8 mouse cellular contexts compared by ENCODE assay signal in the genomic region with DNA sequence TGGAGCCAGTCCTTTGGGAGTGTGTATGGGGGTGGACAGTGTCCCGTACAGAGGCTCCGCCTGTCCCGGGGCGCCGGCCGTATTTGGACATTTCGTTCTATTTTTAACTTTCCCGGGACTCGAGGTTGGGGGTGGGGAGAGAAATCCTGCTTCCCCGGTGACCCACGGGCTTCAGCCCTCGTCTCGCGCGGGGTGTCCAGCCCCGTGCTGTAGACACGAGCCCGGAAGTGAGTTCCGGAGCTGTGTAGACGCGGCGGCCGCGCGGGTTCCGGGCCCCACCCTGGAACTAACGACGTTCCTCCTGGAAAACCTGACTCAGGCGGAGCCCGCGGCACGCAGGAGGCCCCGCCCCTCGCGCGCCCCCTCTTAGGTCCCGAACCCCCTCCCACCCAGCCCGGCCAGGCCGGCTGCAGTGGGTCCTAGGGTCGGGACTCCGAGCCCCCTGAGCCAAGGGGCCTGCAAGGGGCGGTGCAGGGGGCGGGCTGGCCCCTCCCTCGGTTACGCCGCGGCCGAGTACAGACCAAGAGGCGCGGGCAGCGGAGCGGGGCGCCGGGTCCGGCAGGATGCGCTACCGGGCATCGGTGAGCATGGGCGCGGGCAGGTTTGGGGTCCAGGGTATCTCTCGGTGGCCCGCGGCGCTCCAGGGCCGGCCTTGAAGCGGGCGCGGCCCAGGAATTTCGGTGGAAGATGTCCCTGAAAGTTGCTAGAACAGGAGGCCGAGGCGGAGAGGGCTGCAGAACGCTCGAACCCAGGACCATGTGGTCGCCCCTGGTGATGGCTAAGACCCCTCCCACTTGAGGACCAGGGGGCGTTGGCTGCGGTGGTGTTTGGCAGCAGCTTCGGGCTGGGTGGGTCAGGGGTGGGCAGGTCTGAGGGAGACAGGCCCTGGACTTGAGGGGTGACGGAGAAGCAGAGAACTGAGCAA. TPM values are rescaled to one million over a fixed set of nuclear protein-coding genes. Genes with fewer than 3 reads are reported as not detected.
A peak's percentile ranks its signal among the peaks of the same experiment; 100 is the strongest.
DNase-seq lines count a peak whose midpoint lies in the region; ATAC-seq and TF ChIP-seq lines count a peak whose summit lies in the region.

No protein-coding gene starts in this region.

- no peaks in the 10 kb centered on the region for H3K36me3 ChIP-seq in hindbrain, postnatal 0 days (ENCODE audit: insufficient read depth, low read length)
- H3K36me3 ChIP-seq in limb, embryonic 13.5 days = peaks cover 34% of the 10 kb centered on the region
- H3K36me3 ChIP-seq in midbrain, embryonic 14.5 days (ENCODE audit: control insufficient read depth, insufficient read depth, low read length) = no peaks in the 10 kb centered on the region
- H3K36me3 ChIP-seq in spleen, adult 2 months (ENCODE audit: control insufficient read depth, insufficient read depth, low read length) = peaks cover 28% of the 10 kb centered on the region

- WGBS in hindbrain, postnatal 0 days = 3% methylated on average over 75 of the region's 78 CpGs
- WGBS in limb, embryonic 13.5 days = 2% methylated on average over 66 of the region's 78 CpGs
- 2% methylated on average over 78 of the region's 78 CpGs for WGBS in midbrain, embryonic 14.5 days
- WGBS in spleen, adult 2 months = 2% methylated on average over 71 of the region's 78 CpGs

- no peaks in the 10 kb centered on the region for H3K27me3 ChIP-seq in hindbrain, postnatal 0 days (ENCODE audit: insufficient read depth, low read length)
- H3K27me3 ChIP-seq in limb, embryonic 13.5 days = peaks cover 26% of the 10 kb centered on the region
- peaks cover 37% of the 10 kb centered on the region for H3K27me3 ChIP-seq in midbrain, embryonic 14.5 days (ENCODE audit: control insufficient read depth, insufficient read depth, low read length)
- H3K27me3 ChIP-seq in spleen, adult 2 months (ENCODE audit: control insufficient read depth, insufficient read depth, low read length) = no peaks in the 10 kb centered on the region

- H3K4me1 ChIP-seq in hindbrain, postnatal 0 days (ENCODE audit: insufficient read depth, low read length) = peaks cover 21% of the 10 kb centered on the region
- H3K4me1 ChIP-seq in limb, embryonic 13.5 days = peaks cover 49% of the 10 kb centered on the region
- peaks cover 36% of the 10 kb centered on the region for H3K4me1 ChIP-seq in midbrain, embryonic 14.5 days (ENCODE audit: control insufficient read depth, insufficient read depth, low read length)
- peaks cover 14% of the 10 kb centered on the region; the same call in 1 of the 2 replicates for H3K4me1 ChIP-seq in spleen, adult 2 months (ENCODE audit: control insufficient read depth, insufficient read depth, insufficient read length)

- H3K4me2 ChIP-seq in hindbrain, postnatal 0 days (ENCODE audit: low read depth, low read length) = peak overlapping the region; percentile 88
- H3K4me2 ChIP-seq in limb, embryonic 13.5 days (replicated peaks) = peak overlapping the region; percentile 75
- H3K4me2 ChIP-seq in midbrain, embryonic 14.5 days (ENCODE audit: low read length) = peak overlapping the region; percentile 99

- TF ChIP-seq POLR2A in spleen, adult 2 months (IDR thresholded peaks at IDR 0.05; ENCODE audit: low read depth, low read length) = peak; percentile 12; the same call in 1 of the 2 replicates

- H3K27ac ChIP-seq in hindbrain, postnatal 0 days = peak overlapping the region; percentile 65
- H3K27ac ChIP-seq in limb, embryonic 13.5 days = peak overlapping the region; percentile 17
- H3K27ac ChIP-seq in midbrain, embryonic 14.5 days (replicated peaks; ENCODE audit: low read depth, low read length) = no peak overlapping the region; the same call in 1 of the 2 replicates
- H3K27ac ChIP-seq in spleen, adult 2 months (ENCODE audit: insufficient read depth, low read length) = peak overlapping the region; percentile 99

- no peaks in the 10 kb centered on the region for H3K9me3 ChIP-seq in hindbrain, postnatal 0 days (ENCODE audit: low read length)
- no peaks in the 10 kb centered on the region for H3K9me3 ChIP-seq in limb, embryonic 13.5 days
- no peaks in the 10 kb centered on the region for H3K9me3 ChIP-seq in midbrain, embryonic 14.5 days (ENCODE audit: control insufficient read depth, low read length)

- ATAC-seq in hindbrain, postnatal 0 days = peak; percentile 34; the same call in 1 of the 2 replicates
- ATAC-seq in limb, embryonic 13.5 days (ENCODE audit: low FRiP score, low read depth) = peak; percentile 68
- ATAC-seq in midbrain, embryonic 14.5 days (ENCODE audit: low FRiP score, low TSS enrichment) = no peak
- no peak for ATAC-seq in megakaryocyte-erythroid progenitor cell, adult 5-6 weeks (replicated peaks; ENCODE audit: low FRiP score, low TSS enrichment, poor library complexity, severe bottlenecking)

- peak overlapping the region; percentile 68 for H3K9ac ChIP-seq in hindbrain, postnatal 0 days (replicated peaks; ENCODE audit: low read length)
- H3K9ac ChIP-seq in limb, embryonic 13.5 days = peak overlapping the region; percentile 85
- H3K9ac ChIP-seq in midbrain, embryonic 14.5 days (replicated peaks; ENCODE audit: low read length) = peak overlapping the region; percentile 62

- peak overlapping the region; percentile 50 for H3K4me3 ChIP-seq in hindbrain, postnatal 0 days (ENCODE audit: low read length)
- peak overlapping the region; percentile 73 for H3K4me3 ChIP-seq in limb, embryonic 13.5 days
- peak overlapping the region; percentile 52 for H3K4me3 ChIP-seq in midbrain, embryonic 14.5 days (replicated peaks; ENCODE audit: low read depth, low read length)
- peak overlapping the region; percentile 92 for H3K4me3 ChIP-seq in spleen, adult 2 months (ENCODE audit: extremely low read depth, insufficient read depth, insufficient read length)

- TF ChIP-seq CTCF in hindbrain, postnatal 0 days (IDR thresholded peaks at IDR 0.05; ENCODE audit: low read depth) = no peak
- TF ChIP-seq CTCF in spleen, adult 2 months (IDR thresholded peaks at IDR 0.05; ENCODE audit: extremely low read depth, insufficient read depth, insufficient read length, insufficient replicate concordance) = no peak

- peak; percentile 32 for DNase-seq in T-cell, adult 2 months (ENCODE audit: low spot score)
- DNase-seq in cerebellum, postnatal 10 days = peak; percentile 70 to 72
- DNase-seq in gastrocnemius, postnatal 10 days = peak; percentile 78
- peak; percentile 63 for DNase-seq in hindbrain, postnatal 0 days (ENCODE audit: low spot score)
- DNase-seq in midbrain, embryonic 14.5 days = peak; percentile 73
- DNase-seq in spleen, adult 2 months (ENCODE audit: low read depth in 1 of 2, low spot score in 2 of 2) = peak in 1 of 2 experiments; percentile 82

RNA-seq across cellular contexts. Expression of gene Myo1c, which starts 5.6 kb away (rescaled TPM):
- total RNA-seq in gastrocnemius, postnatal 10 days (2021) = 10 to 100 TPM; 56.3 to 65.1 TPM
- total RNA-seq in hindbrain, postnatal 0 days (2014; rRNA removed) = 20.5 and 22.4 TPM in 2 replicates
- 9.3 and 9.5 TPM in 2 replicates for polyA plus RNA-seq in hindbrain, postnatal 0 days (2015; fragmentation: Nextera tagmentation; extraction: Ambion mirVana)
- 34.2 and 38.0 TPM in 2 replicates for polyA plus RNA-seq in limb, embryonic 13.5 days (2015; fragmentation: Nextera tagmentation; extraction: Ambion mirVana)
- polyA plus RNA-seq in midbrain, embryonic 14.5 days (2014; fragmentation: Nextera tagmentation; extraction: Ambion mirVana) = 4.2 and 5.2 TPM in 2 replicates
- 130 and 157 TPM in 2 replicates for polyA plus RNA-seq in spleen, adult 2 months (2012; rRNA removed)
- 36.5 and 37.4 TPM in 2 replicates for total RNA-seq in megakaryocyte-erythroid progenitor cell, adult 5-6 weeks (2014; fragmentation: Nextera tagmentation)
- 13.5 and 32.6 TPM in 2 replicates for total RNA-seq in megakaryocyte-erythroid progenitor cell, adult 5-6 weeks (2017)

RNA-seq across cellular contexts. Expression of gene Crk, which starts 23.2 kb away (rescaled TPM):
- 10 to 100 TPM; 53.0 to 59.8 TPM for total RNA-seq in gastrocnemius, postnatal 10 days (2021)
- 83.3 and 111 TPM in 2 replicates for total RNA-seq in hindbrain, postnatal 0 days (2014; rRNA removed)
- 82.3 and 82.5 TPM in 2 replicates for polyA plus RNA-seq in hindbrain, postnatal 0 days (2015; fragmentation: Nextera tagmentation; extraction: Ambion mirVana)
- 126 and 128 TPM in 2 replicates for polyA plus RNA-seq in limb, embryonic 13.5 days (2015; fragmentation: Nextera tagmentation; extraction: Ambion mirVana)
- 83.7 and 114 TPM in 2 replicates for polyA plus RNA-seq in midbrain, embryonic 14.5 days (2014; fragmentation: Nextera tagmentation; extraction: Ambion mirVana)
- polyA plus RNA-seq in spleen, adult 2 months (2012; rRNA removed) = 43.1 and 54.4 TPM in 2 replicates
- 33.0 and 38.5 TPM in 2 replicates for total RNA-seq in megakaryocyte-erythroid progenitor cell, adult 5-6 weeks (2014; fragmentation: Nextera tagmentation)
- total RNA-seq in megakaryocyte-erythroid progenitor cell, adult 5-6 weeks (2017) = 29.5 and 39.8 TPM in 2 replicates

RNA-seq across cellular contexts. Expression of gene Inpp5k, which starts 25.1 kb away (rescaled TPM):
- total RNA-seq in gastrocnemius, postnatal 10 days (2021) = 10 to 100 TPM; 22.5 to 23.3 TPM
- 52.1 and 53.2 TPM in 2 replicates for total RNA-seq in hindbrain, postnatal 0 days (2014; rRNA removed)
- polyA plus RNA-seq in hindbrain, postnatal 0 days (2015; fragmentation: Nextera tagmentation; extraction: Ambion mirVana) = 38.8 and 43.9 TPM in 2 replicates
- polyA plus RNA-seq in limb, embryonic 13.5 days (2015; fragmentation: Nextera tagmentation; extraction: Ambion mirVana) = 21.1 and 22.0 TPM in 2 replicates
- 49.2 and 53.0 TPM in 2 replicates for polyA plus RNA-seq in midbrain, embryonic 14.5 days (2014; fragmentation: Nextera tagmentation; extraction: Ambion mirVana)
- polyA plus RNA-seq in spleen, adult 2 months (2012; rRNA removed) = 56.9 and 65.0 TPM in 2 replicates
- total RNA-seq in megakaryocyte-erythroid progenitor cell, adult 5-6 weeks (2014; fragmentation: Nextera tagmentation) = 33.8 and 34.5 TPM in 2 replicates
- 19.9 and 26.5 TPM in 2 replicates for total RNA-seq in megakaryocyte-erythroid progenitor cell, adult 5-6 weeks (2017)

Comparison
In these comparisons a context has a peak if more than half of its experiments do, and no peak if none do; other contexts are left out.
1. ATAC-seq: peak in hindbrain, postnatal 0 days (single experiment) and limb, embryonic 13.5 days (single experiment); none in midbrain, embryonic 14.5 days (single experiment) and megakaryocyte-erythroid progenitor cell, adult 5-6 weeks (single experiment).
2. Peak in every context shown above with its lines, with median percentiles within 50 percentile points of each other: H3K4me2 ChIP-seq, H3K4me3 ChIP-seq and H3K9ac ChIP-seq.